Comparison of ENCODE assay signal across 14 mouse cellular contexts in the genomic region with DNA sequence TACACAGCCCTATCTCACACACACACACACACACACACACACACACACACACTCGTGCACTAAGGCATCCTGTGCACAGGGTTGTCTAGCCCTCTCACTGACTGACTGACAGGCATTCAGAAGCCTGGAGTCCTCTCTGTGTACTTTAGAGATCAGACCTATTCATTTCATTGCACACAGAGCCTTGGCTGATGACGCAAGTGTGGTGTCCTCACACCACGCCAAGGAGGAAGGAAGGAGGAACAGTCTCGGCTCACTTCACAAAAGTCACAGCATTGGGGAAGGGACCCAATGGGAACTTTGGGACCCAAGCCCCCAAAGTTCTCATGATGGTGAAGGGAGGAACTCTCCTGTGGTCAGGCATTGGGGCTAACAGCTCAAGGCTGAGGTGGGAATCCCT. TPM values are rescaled to one million over a fixed set of nuclear protein-coding genes. Genes with fewer than 3 reads are reported as not detected.
DNase-seq lines count a peak whose midpoint lies in the region; ATAC-seq lines count a peak whose summit lies in the region.
"Had no signal": no experiment of that assay in that cellular context is flagged by ENCODE, and none has a peak within 500 bp of the region (broad histone marks: within the 10 kb centered on the region; RNA-seq: fewer than 3 reads in every experiment).

No protein-coding gene starts in this region.

- DNase-seq in kidney, adult 11 months: peak; percentile 15
- DNase-seq in adipocyte (ENCODE audit: low spot score): peak; percentile 29
- DNase-seq in lung, postnatal 14 days: peak; percentile 35
- DNase-seq in layer of hippocampus, adult 18-20 months (ENCODE audit: low spot score in 2 of 2): no peak
- no peak for DNase-seq in left cerebral cortex, postnatal 4 days
- DNase-seq: adrenal gland, postnatal 25 days; cerebellum, adult 2 months; heart, postnatal 10 days; thymus, adult 18-20 months had no signal

- no peak overlapping the region for H3K4me3 ChIP-seq in kidney, embryonic 14.5 days (ENCODE audit: low read length)
- H3K4me3 ChIP-seq: forebrain, embryonic 10.5 days had no signal

- peaks cover 2% of the 10 kb centered on the region; the same call in 1 of the 2 replicates for H3K36me3 ChIP-seq in kidney, embryonic 14.5 days (ENCODE audit: control insufficient read depth, insufficient read depth, low read length)

- H3K9ac ChIP-seq in kidney, embryonic 14.5 days (ENCODE audit: low read depth, low read length): no peak overlapping the region

- H3K27me3 ChIP-seq in kidney, embryonic 14.5 days (ENCODE audit: control insufficient read depth, insufficient read depth, low read length): no peaks in the 10 kb centered on the region

- peaks cover 6% of the 10 kb centered on the region; the same call in 1 of the 2 replicates for H3K4me1 ChIP-seq in kidney, embryonic 14.5 days (ENCODE audit: control insufficient read depth, insufficient read depth, low read length)

- ATAC-seq in kidney, embryonic 14.5 days (ENCODE audit: low FRiP score, low TSS enrichment): no peak
- ATAC-seq in granulocyte monocyte progenitor cell, adult 5-6 weeks (replicated peaks; ENCODE audit: poor library complexity, severe bottlenecking): peak; percentile 91
- no peak for ATAC-seq in megakaryocyte-erythroid progenitor cell, adult 5-6 weeks (replicated peaks; ENCODE audit: low FRiP score, low TSS enrichment, poor library complexity, severe bottlenecking)

- no peak overlapping the region for H3K4me2 ChIP-seq in kidney, embryonic 14.5 days (replicated peaks; ENCODE audit: low read depth, low read length)

- H3K27ac ChIP-seq in kidney, embryonic 14.5 days (ENCODE audit: low read depth, low read length): no peak overlapping the region
- H3K27ac ChIP-seq: forebrain, embryonic 10.5 days; macrophage had no signal

- WGBS in kidney, embryonic 14.5 days: 84% methylated on average over 4 of the region's 4 CpGs

- intact Hi-C loops in left cerebral cortex, postnatal 4 days (cut with DNase I): no loop called here

- no peaks in the 10 kb centered on the region for H3K9me3 ChIP-seq in kidney, embryonic 14.5 days (ENCODE audit: control insufficient read depth, low read length)
- H3K9me3 ChIP-seq: forebrain, embryonic 10.5 days had no signal

RNA-seq across cellular contexts. Expression of a gene that starts 1.9 kb away (rescaled TPM):
- 49.7 and 61.8 TPM in 2 replicates for polyA plus RNA-seq in kidney, embryonic 14.5 days (2014; fragmentation: Nextera tagmentation; extraction: Ambion mirVana)
- total RNA-seq in granulocyte monocyte progenitor cell, adult 5-6 weeks (2014; fragmentation: Nextera tagmentation): 69.5 and 77.3 TPM in 2 replicates
- 46.0 and 51.7 TPM in 2 replicates for total RNA-seq in granulocyte monocyte progenitor cell, adult 5-6 weeks (2017)
- 10 to 100 TPM; 18.2 to 20.3 TPM for total RNA-seq in layer of hippocampus, adult 18-20 months (2021)
- 10 to 100 TPM; 10.1 to 10.9 TPM for total RNA-seq in left cerebral cortex, postnatal 4 days (2021)
- 4.0 and 6.7 TPM in 2 replicates for total RNA-seq in megakaryocyte-erythroid progenitor cell, adult 5-6 weeks (2014; fragmentation: Nextera tagmentation)
- 4.4 and 5.9 TPM in 2 replicates for total RNA-seq in megakaryocyte-erythroid progenitor cell, adult 5-6 weeks (2017)

RNA-seq across cellular contexts. Expression of a gene that starts 15.6 kb away (rescaled TPM):
- polyA plus RNA-seq in kidney, embryonic 14.5 days (2014; fragmentation: Nextera tagmentation; extraction: Ambion mirVana): 3.0 and 3.8 TPM in 2 replicates
- total RNA-seq in granulocyte monocyte progenitor cell, adult 5-6 weeks (2014; fragmentation: Nextera tagmentation): 1.2 and 2.1 TPM in 2 replicates
- 2.4 and 2.8 TPM in 2 replicates for total RNA-seq in granulocyte monocyte progenitor cell, adult 5-6 weeks (2017)
- 10 to 100 TPM; 17.8 to 18.5 TPM for total RNA-seq in layer of hippocampus, adult 18-20 months (2021)
- 10 to 100 TPM; 19.8 to 20.9 TPM for total RNA-seq in left cerebral cortex, postnatal 4 days (2021)
- 0.35 TPM in 1 of 2 replicates, not detected in the other for total RNA-seq in megakaryocyte-erythroid progenitor cell, adult 5-6 weeks (2014; fragmentation: Nextera tagmentation)
- total RNA-seq in megakaryocyte-erythroid progenitor cell, adult 5-6 weeks (2017): 0.09 TPM in 1 of 2 replicates, not detected in the other

RNA-seq across cellular contexts. Expression of a gene that starts 33.8 kb away (rescaled TPM):
- 60.7 and 81.2 TPM in 2 replicates for polyA plus RNA-seq in kidney, embryonic 14.5 days (2014; fragmentation: Nextera tagmentation; extraction: Ambion mirVana)
- 69.2 and 87.0 TPM in 2 replicates for total RNA-seq in granulocyte monocyte progenitor cell, adult 5-6 weeks (2014; fragmentation: Nextera tagmentation)
- 124 and 182 TPM in 2 replicates for total RNA-seq in granulocyte monocyte progenitor cell, adult 5-6 weeks (2017)
- total RNA-seq in layer of hippocampus, adult 18-20 months (2021): 10 to 100 TPM; 40.0 to 40.2 TPM
- 10 to 100 TPM; 55.8 to 56.3 TPM for total RNA-seq in left cerebral cortex, postnatal 4 days (2021)
- total RNA-seq in megakaryocyte-erythroid progenitor cell, adult 5-6 weeks (2014; fragmentation: Nextera tagmentation): 107 and 117 TPM in 2 replicates
- total RNA-seq in megakaryocyte-erythroid progenitor cell, adult 5-6 weeks (2017): 143 and 228 TPM in 2 replicates

RNA-seq across cellular contexts. Expression of a gene that starts 35.0 kb away (rescaled TPM):
- 10.0 and 14.7 TPM in 2 replicates for polyA plus RNA-seq in kidney, embryonic 14.5 days (2014; fragmentation: Nextera tagmentation; extraction: Ambion mirVana)
- total RNA-seq in granulocyte monocyte progenitor cell, adult 5-6 weeks (2014; fragmentation: Nextera tagmentation): 0.39 and 1.7 TPM in 2 replicates
- total RNA-seq in granulocyte monocyte progenitor cell, adult 5-6 weeks (2017): 0.60 and 0.67 TPM in 2 replicates
- 10 to 100 TPM; 21.2 to 23.8 TPM for total RNA-seq in layer of hippocampus, adult 18-20 months (2021)
- total RNA-seq in left cerebral cortex, postnatal 4 days (2021): 10 to 100 TPM; 28.8 to 29.1 TPM
- total RNA-seq in megakaryocyte-erythroid progenitor cell, adult 5-6 weeks (2014; fragmentation: Nextera tagmentation): 0.35 TPM in 1 of 2 replicates, not detected in the other
- not detected in 2 replicates for total RNA-seq in megakaryocyte-erythroid progenitor cell, adult 5-6 weeks (2017)

RNA-seq across cellular contexts. Expression of a gene that starts 35.1 kb away (rescaled TPM):
- polyA plus RNA-seq in kidney, embryonic 14.5 days (2014; fragmentation: Nextera tagmentation; extraction: Ambion mirVana): 0.20 and 0.40 TPM in 2 replicates
- not detected in 2 replicates for total RNA-seq in granulocyte monocyte progenitor cell, adult 5-6 weeks (2014; fragmentation: Nextera tagmentation)
- total RNA-seq in granulocyte monocyte progenitor cell, adult 5-6 weeks (2017): not detected in 2 replicates
- total RNA-seq in layer of hippocampus, adult 18-20 months (2021): under 1 TPM; 0.20 to 0.67 TPM
- total RNA-seq in left cerebral cortex, postnatal 4 days (2021): 1 to 10 TPM in 1 of 2 experiments, under 1 TPM in 1; 0.93 to 1.3 TPM
- not detected in 2 replicates for total RNA-seq in megakaryocyte-erythroid progenitor cell, adult 5-6 weeks (2014; fragmentation: Nextera tagmentation)
- total RNA-seq in megakaryocyte-erythroid progenitor cell, adult 5-6 weeks (2017): 0.56 TPM in 1 of 2 replicates, not detected in the other

Comparison
In these comparisons a context has a peak if more than half of its experiments do, and no peak if none do; other contexts are left out.
1. DNase-seq: peak in kidney, adult 11 months (single experiment), adipocyte (single experiment) and lung, postnatal 14 days (single experiment); none in layer of hippocampus, adult 18-20 months (0 of 2) and left cerebral cortex, postnatal 4 days (single experiment).
2. RNA of a gene that starts 15.6 kb away (total RNA-seq): 19.8 to 20.9 TPM in left cerebral cortex, postnatal 4 days and 17.8 to 18.5 TPM in layer of hippocampus, adult 18-20 months; 1.2 to 2.8 TPM in granulocyte monocyte progenitor cell, adult 5-6 weeks and 0.09 to 0.35 TPM in megakaryocyte-erythroid progenitor cell, adult 5-6 weeks; every median in the first group is over 4 times any median in the second.